Comparison of ENCODE assay signal across 26 mouse cellular contexts in the genomic region with DNA sequence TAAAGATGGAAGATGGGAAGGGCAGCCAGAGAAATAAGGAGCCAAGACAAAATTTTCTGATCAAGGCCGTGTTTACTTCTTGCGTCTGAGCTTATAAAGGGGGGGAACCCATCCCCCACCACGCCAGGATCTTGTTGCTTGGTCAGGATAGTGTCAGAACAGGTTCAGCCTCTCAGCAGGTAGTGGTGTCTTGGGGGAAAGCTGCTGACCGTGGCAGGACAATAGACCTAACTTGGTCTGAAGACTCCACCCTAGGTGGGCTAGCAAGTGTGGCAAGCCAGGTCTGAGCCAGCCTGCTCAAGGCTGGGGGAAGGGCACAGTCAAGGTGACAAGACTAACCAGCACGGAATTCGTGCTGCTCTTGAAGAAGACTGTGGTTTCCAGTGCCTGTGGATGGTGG. TPM values are rescaled to one million over a fixed set of nuclear protein-coding genes. Genes with fewer than 3 reads are reported as not detected.
"Had no signal": no experiment of that assay in that cellular context is flagged by ENCODE, and none has a peak within 500 bp of the region (broad histone marks: within the 10 kb centered on the region; RNA-seq: fewer than 3 reads in every experiment).

No protein-coding gene starts in this region.

- H3K36me3 ChIP-seq: neural tube, embryonic 13.5 days; stomach, embryonic 15.5 days had no signal

- H3K27me3 ChIP-seq: neural tube, embryonic 13.5 days; stomach, embryonic 15.5 days had no signal

- H3K9ac ChIP-seq: liver, embryonic 13.5 days; neural tube, embryonic 13.5 days; stomach, embryonic 15.5 days had no signal

- ATAC-seq: midbrain, embryonic 16.5 days had no signal

- H3K9me3 ChIP-seq: liver, embryonic 13.5 days; neural tube, embryonic 13.5 days; stomach, embryonic 15.5 days had no signal

- H3K27ac ChIP-seq: layer of hippocampus, adult 2 months; left cerebral cortex, adult 2 months; liver, embryonic 13.5 days; neural tube, embryonic 13.5 days; stomach, embryonic 15.5 days had no signal

- H3K4me2 ChIP-seq: liver, embryonic 13.5 days; midbrain, embryonic 11.5 days; neural tube, embryonic 13.5 days; stomach, embryonic 15.5 days had no signal

- DNase-seq: kidney, adult 9 months; kidney, postnatal 14 days; kidney, postnatal 4 days; layer of hippocampus, postnatal 36 days; liver, embryonic 13.5 days; lung, adult 2 months; lung, postnatal 14 days; lung, postnatal 4 days; retina, postnatal 1 day; right cerebral cortex, postnatal 25 days; spleen, adult 18-20 months; thymus, adult 18-20 months; thymus, postnatal 36 days had no signal

- H3K4me3 ChIP-seq: layer of hippocampus, adult 2 months; left cerebral cortex, adult 2 months; liver, embryonic 13.5 days; myocyte; neural tube, embryonic 13.5 days; stomach, embryonic 15.5 days had no signal

RNA-seq across cellular contexts. Expression of a gene that starts 26.6 kb away (rescaled TPM):
- total RNA-seq: left cerebral cortex, adult 2 months; left cerebral cortex, postnatal 36 days; megakaryocyte progenitor cell, adult 5-6 weeks; megakaryocyte-erythroid progenitor cell, adult 5-6 weeks; monocyte, adult 5-6 weeks; neutrophil, adult 5-6 weeks had no signal
- polyA plus RNA-seq: limb, embryonic 11.5 days; liver, embryonic 13.5 days; myocyte had no signal
